Mouse (Mus musculus): Measurements from ENCODE around the gene Vps26a. TPM values are rescaled to one million over a fixed set of nuclear protein-coding genes. Genes with fewer than 3 reads are reported as not detected.
"Not testable (repeated sequence)": the region's sequence is repeated elsewhere in the genome, so short reads cannot be mapped to it uniquely, and the experiment has no call there.

The Vps26a gene
- total and polyA plus RNA-seq, 3 experiments, result 10.3 to 165 (median 63.4) TPM

GRCm38 (mm10) chr10:62469736-62470135 lies 16.9 kb downstream of the Vps26a start:
- H3K4me3 ChIP-seq (ENCODE audit: low read depth, low read length), result no peak overlapping the region
- ATAC-seq (ENCODE audit: extremely low read depth, insufficient number of reproducible peaks, low FRiP score, poor library complexity, severe bottlenecking) (no peak), DNase-seq (ENCODE audit: low spot score) (no peak)
- H3K9me3 ChIP-seq (replicated peaks), result no peaks in the 10 kb centered on the region
- H3K4me1 ChIP-seq (ENCODE audit: insufficient read depth, low read depth, low read length), result peaks cover 8% of the 10 kb centered on the region; the same call in 1 of the 2 replicates
- H3K27me3 ChIP-seq (ENCODE audit: insufficient read depth, low read length), result no peaks in the 10 kb centered on the region
- peaks cover 48% of the 10 kb centered on the region for H3K36me3 ChIP-seq (replicated peaks)
- TF ChIP-seq GATA2 (IDR thresholded peaks at IDR 0.05; ENCODE audit: borderline replicate concordance, low read depth, low read length) (no peak), CTCF (IDR thresholded peaks at IDR 0.05; ENCODE audit: low read depth, low read length) (no peak), GATA1 (IDR thresholded peaks at IDR 0.05; ENCODE audit: borderline replicate concordance, low read length) (no peak), TAL1 (conservative IDR thresholded peaks at IDR 0.05; ENCODE audit: low read depth, low read length) (no peak), POLR2AphosphoS5 (IDR thresholded peaks at IDR 0.05; ENCODE audit: insufficient replicate concordance, low read depth, low read length) (no peak)

DNA sequence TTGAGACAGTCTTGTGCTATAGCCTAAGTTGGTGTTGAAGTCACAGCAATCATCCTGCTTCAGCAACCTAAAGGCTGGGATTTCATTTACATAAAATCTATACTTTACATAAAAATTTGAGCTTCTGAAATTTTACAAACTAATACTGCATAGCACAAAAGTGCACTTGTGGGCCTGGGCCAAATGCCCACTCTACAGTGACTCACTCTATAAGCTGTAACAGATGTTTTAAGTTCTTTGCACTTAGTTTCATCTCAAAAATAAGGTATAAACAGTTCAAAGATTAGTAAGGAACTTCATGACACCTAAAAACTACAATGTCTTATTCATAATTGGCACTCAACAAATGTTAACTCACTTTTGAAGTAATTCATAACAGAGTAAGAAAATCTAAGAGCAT lies 25.3 kb downstream of the Vps26a start:
- DNase-seq (ENCODE audit: low spot score) (no peak), ATAC-seq (ENCODE audit: extremely low read depth, insufficient number of reproducible peaks, low FRiP score, poor library complexity, severe bottlenecking) (no peak)
- peaks cover 73% of the 10 kb centered on the region for H3K36me3 ChIP-seq (replicated peaks)
- no peak overlapping the region for H3K4me3 ChIP-seq (ENCODE audit: low read depth, low read length)
- H3K9me3 ChIP-seq (replicated peaks), result no peaks in the 10 kb centered on the region
- TF ChIP-seq GATA1 (IDR thresholded peaks at IDR 0.05; ENCODE audit: borderline replicate concordance, low read length) (no peak), CTCF (IDR thresholded peaks at IDR 0.05; ENCODE audit: low read depth, low read length) (no peak), POLR2AphosphoS5 (IDR thresholded peaks at IDR 0.05; ENCODE audit: insufficient replicate concordance, low read depth, low read length) (no peak), GATA2 (IDR thresholded peaks at IDR 0.05; ENCODE audit: borderline replicate concordance, low read depth, low read length) (no peak), TAL1 (conservative IDR thresholded peaks at IDR 0.05; ENCODE audit: low read depth, low read length) (no peak)
- no peaks in the 10 kb centered on the region for H3K4me1 ChIP-seq (ENCODE audit: insufficient read depth, low read depth, low read length)
- H3K27me3 ChIP-seq (ENCODE audit: insufficient read depth, low read length), result no peaks in the 10 kb centered on the region

GRCm38 (mm10) chr10:62452001-62452400 lies 34.6 kb downstream of the Vps26a start:
- not testable (repeated sequence) for ATAC-seq (ENCODE audit: extremely low read depth, insufficient number of reproducible peaks, low FRiP score, poor library complexity, severe bottlenecking); DNase-seq (ENCODE audit: low spot score); H3K9me3 ChIP-seq (replicated peaks); H3K27me3 ChIP-seq (ENCODE audit: insufficient read depth, low read length); H3K4me3 ChIP-seq (ENCODE audit: low read depth, low read length)
- H3K36me3 ChIP-seq (replicated peaks), result peaks cover 49% of the 10 kb centered on the region
- H3K4me1 ChIP-seq (ENCODE audit: insufficient read depth, low read depth, low read length), result peaks cover 36% of the 10 kb centered on the region

DNA sequence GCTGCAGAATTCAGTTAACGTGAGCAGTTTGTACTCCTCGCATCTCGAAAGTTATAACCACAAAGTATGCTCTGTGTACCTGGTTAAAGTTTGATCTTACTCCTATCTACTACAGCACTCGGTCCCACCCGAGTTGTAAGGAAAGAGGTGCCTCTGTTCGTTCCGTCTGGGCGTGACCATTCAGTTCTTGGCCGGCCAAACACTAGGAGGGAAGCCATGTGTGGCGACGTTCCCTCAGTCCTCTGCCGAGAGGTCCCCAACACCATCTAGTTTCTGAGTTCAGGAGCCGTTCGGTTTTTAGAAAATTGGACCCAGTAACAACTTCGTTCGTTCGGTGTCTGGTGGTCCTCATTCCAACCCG lies 36.3 kb downstream of the Vps26a start:
- Histone ChIP-seq H3K4me1 (ENCODE audit: insufficient read depth, low read depth, low read length) (peaks cover 36% of the 10 kb centered on the region), H3K36me3 (replicated peaks) (peaks cover 52% of the 10 kb centered on the region), H3K27me3 (ENCODE audit: insufficient read depth, low read length) (no peaks in the 10 kb centered on the region), H3K9me3 (replicated peaks) (no peaks in the 10 kb centered on the region), H3K4me3 (ENCODE audit: low read depth, low read length) (peak overlapping the region; percentile 88)
- DNase-seq (ENCODE audit: low spot score) (no peak), ATAC-seq (ENCODE audit: extremely low read depth, insufficient number of reproducible peaks, low FRiP score, poor library complexity, severe bottlenecking) (no peak)
- no peak for TF ChIP-seq CTCF (IDR thresholded peaks at IDR 0.05; ENCODE audit: low read depth, low read length)

DNA sequence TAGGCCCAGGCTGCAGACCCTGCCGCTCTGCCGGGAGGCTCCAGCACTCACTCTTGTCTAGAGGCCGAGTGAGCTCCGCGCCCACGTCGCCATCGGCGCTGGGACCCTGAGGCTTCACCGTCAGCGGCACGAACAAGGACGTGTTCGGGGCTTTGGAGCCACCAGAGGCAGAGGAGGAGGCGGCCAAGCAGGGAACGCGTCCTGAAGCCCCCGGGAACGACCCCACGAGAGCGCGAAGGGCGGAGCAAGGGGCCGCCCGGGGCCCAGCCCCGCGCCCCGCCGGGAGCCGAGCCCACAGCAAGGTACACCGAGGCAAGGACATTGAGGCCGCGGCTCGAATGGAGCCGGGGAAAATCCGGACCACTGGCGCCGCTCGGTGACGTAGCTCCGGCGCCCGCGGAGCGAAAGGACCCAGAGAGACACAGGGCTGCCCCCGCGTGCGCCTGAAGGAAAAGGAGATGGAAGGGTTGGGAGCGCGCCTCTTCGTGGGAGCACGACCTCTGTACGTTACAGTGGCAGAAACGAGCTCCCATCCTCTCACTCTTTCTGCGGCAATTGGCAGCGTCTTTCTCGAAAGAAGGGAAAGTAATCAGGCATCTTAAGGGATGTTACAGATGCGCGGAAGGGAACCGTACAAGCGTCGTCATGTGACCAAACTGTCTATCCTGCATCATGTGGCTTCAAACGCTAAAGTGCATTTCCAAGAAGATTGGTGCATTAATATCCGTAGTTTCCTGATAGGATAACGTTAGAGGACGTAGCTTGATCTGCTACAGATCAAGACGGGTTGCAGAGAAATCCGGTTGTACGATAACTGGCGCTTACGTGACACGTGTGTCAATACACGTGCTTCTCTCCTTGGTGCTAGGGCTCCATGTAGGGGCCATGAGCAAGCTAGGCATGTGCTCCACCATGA lies 37.0 kb downstream of the Vps26a start, which contains the start of the genes 4930507D05Rik and Supv3l1:
Gene 4930507D05Rik (plus strand): TSS at position 126 of the 916 bp plus-strand sequence.
Gene Supv3l1 (minus strand): TSS at position 375 of the 916 bp plus-strand sequence.
- DNase-seq (ENCODE audit: low spot score) (peak; percentile 26), ATAC-seq (ENCODE audit: extremely low read depth, insufficient number of reproducible peaks, low FRiP score, poor library complexity, severe bottlenecking) (peak; percentile 63)
- Histone ChIP-seq H3K36me3 (replicated peaks) (peaks cover 54% of the 10 kb centered on the region), H3K27me3 (ENCODE audit: insufficient read depth, low read length) (no peaks in the 10 kb centered on the region), H3K4me1 (ENCODE audit: insufficient read depth, low read depth, low read length) (peaks cover 36% of the 10 kb centered on the region), H3K4me3 (ENCODE audit: low read depth, low read length) (peak within 1 kb of the TSS; percentile 88), H3K9me3 (replicated peaks) (no peaks in the 10 kb centered on the region)
- TF ChIP-seq POLR2AphosphoS5 (IDR thresholded peaks at IDR 0.05; ENCODE audit: insufficient replicate concordance, low read depth, low read length) (no peak), TAL1 (conservative IDR thresholded peaks at IDR 0.05; ENCODE audit: low read depth, low read length) (no peak), GATA2 (IDR thresholded peaks at IDR 0.05; ENCODE audit: borderline replicate concordance, low read depth, low read length) (no peak), CTCF (IDR thresholded peaks at IDR 0.05; ENCODE audit: low read depth, low read length) (no peak), GATA1 (IDR thresholded peaks at IDR 0.05; ENCODE audit: borderline replicate concordance, low read length) (no peak)

DNA sequence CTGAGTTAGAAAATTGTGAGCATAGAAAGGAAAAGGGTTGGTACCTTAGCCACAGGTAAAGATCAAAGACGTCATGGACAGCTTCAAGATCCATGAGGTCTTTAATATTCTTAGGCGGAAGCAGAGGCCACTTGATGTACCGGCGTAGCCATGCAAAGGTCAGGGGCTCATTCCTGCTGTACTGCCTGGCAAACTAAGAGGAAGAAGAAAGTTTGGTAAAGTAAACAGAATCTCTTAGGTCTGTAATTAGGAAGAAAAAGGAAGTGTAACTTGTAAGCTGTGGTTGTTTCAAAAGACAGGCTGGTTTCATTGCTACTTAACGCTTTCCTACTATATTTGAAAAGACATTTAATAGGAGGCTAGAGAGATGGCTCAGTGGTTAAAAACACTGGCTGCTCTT lies 56.2 kb downstream of the Vps26a start:
- ATAC-seq (ENCODE audit: extremely low read depth, insufficient number of reproducible peaks, low FRiP score, poor library complexity, severe bottlenecking), result no peak
- H3K9me3 ChIP-seq (replicated peaks), result no peaks in the 10 kb centered on the region
- H3K36me3 ChIP-seq (replicated peaks), result peaks cover 74% of the 10 kb centered on the region
- H3K27me3 ChIP-seq (ENCODE audit: insufficient read depth, low read length), result no peaks in the 10 kb centered on the region
- DNase-seq (ENCODE audit: low spot score), result no peak
- no peaks in the 10 kb centered on the region for H3K4me1 ChIP-seq (ENCODE audit: insufficient read depth, low read depth, low read length)
- TF ChIP-seq TAL1 (conservative IDR thresholded peaks at IDR 0.05; ENCODE audit: low read depth, low read length) (no peak), GATA2 (IDR thresholded peaks at IDR 0.05; ENCODE audit: borderline replicate concordance, low read depth, low read length) (no peak), CTCF (IDR thresholded peaks at IDR 0.05; ENCODE audit: low read depth, low read length) (no peak), POLR2AphosphoS5 (IDR thresholded peaks at IDR 0.05; ENCODE audit: insufficient replicate concordance, low read depth, low read length) (no peak), GATA1 (IDR thresholded peaks at IDR 0.05; ENCODE audit: borderline replicate concordance, low read length) (no peak)
- H3K4me3 ChIP-seq (ENCODE audit: low read depth, low read length), result no peak overlapping the region
